Mouse (Mus musculus) layer of hippocampus, adult 9-10 months (tissue): ENCODE measurements around the gene Inpp4b.

Experiments used
- DNase-seq: peaks from one replicate; pipeline ENCODE4 v3.0.0; 2022; ENCODE audit warnings: low spot score

Gene Inpp4b

DNA sequence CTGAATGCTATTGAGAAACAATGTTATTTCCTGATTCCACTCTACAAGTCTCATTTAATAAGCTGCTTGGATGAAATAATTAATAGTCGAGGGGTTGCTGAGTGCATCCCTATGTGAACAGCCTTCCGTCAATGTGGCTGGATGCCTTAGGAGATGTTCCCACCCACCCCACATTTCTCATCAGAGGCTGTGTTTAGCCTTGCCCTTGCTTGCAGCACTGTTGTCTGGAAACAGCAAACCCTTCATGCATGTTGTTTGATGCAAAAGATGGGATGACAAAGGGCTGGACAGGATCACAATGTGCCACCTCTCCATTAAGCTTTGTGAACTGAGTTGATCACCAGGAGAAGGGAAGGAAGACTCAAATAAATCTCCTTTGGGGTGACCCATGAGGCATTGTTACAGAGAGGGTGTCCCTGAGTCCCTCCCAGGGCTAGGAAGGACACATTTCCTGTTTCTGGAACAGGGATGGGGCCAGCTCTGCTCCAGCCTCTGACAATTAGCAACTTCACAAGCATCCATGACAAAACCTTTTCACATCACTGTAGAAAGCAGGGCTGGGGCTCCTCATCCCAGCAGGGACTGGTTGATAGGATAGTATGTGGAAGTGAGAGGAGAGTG is 239.6 kb downstream of the Inpp4b start:
- DNase-seq: no peak

DNA sequence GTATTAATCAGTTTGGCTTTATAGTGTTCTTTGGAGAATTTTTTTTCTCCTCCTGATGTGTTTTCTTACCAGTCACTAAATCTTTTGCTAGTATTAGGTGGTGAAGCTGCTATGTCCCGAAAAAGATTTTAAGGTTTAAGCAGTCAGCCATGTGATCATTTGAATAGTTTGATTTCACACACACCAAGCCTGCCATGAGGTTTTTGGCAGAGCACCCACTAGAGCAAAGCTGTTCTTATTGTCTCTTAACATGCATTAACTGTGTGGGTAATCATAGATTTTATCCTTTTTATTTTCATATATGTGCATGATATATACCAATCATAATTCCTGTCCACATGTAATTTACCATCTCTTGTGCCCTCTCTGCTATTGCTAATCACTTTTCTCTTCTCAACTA is 240.6 kb downstream of the Inpp4b start:
- DNase-seq: no peak

DNA sequence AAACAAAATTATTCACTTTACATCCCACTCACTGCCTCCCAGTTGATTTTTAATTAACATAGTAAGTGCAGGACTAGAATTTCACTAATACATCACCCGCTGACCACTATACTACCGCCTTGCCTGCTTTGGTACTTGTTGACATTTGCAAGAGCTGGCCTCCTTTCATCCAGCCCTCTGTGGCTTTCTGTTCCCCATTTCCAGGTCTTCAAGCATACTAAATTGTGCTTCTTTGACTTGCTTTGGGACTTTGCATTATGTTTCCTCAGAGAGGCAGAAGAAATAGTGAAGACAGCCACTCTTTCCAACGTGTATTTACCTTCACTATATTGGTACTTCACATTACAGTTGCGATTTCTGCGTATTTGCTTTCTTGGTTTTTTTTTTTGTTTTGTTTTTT is 244.4 kb downstream of the Inpp4b start:
- DNase-seq: no peak

DNA sequence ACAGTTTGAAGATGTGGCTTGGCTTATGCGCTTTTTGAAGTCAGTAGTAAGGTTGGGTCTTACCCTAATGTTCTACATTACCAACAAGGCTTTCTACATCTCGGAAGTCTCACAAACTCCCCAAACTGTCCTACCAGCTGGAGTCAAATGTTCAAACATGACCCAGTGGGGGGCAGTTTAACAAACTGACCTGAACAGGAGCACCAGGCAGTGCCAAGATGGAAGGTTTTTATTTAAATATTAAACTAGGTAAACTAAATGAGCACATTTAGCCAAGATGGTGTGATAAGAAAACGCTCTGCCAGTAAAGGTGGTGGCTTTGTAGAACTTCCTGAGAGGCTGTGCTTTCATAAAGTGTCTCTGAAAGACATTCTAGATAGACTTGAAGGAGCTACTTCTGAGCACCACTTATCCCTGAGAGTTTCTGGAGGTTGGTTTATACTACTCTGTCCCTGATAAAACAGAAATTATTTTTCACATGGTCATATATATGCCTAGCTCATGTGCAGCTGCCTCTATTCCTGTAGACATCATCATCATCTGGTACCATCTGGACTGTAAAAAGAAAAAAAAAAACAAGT is 251.9 kb downstream of the Inpp4b start:
- no peak for DNase-seq

DNA sequence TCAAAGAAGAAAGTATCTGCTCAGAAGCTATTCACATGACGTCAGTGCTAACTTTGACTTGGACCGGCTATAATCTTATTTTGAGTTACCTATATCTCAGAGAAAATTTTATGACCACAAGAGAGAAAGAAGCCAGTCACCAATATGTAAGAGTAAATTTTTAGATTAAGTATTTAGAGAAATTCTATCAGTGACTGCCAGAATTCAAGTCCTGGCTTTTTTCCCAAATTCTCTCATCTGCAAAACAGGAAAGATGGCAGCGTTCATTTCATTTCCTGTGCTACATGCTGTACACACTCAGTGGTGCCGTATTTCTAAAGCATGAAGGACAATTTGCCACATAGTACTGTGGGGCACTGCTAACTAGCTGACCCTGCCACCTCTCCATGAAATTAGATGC is 256.9 kb downstream of the Inpp4b start:
- no peak for DNase-seq

DNA sequence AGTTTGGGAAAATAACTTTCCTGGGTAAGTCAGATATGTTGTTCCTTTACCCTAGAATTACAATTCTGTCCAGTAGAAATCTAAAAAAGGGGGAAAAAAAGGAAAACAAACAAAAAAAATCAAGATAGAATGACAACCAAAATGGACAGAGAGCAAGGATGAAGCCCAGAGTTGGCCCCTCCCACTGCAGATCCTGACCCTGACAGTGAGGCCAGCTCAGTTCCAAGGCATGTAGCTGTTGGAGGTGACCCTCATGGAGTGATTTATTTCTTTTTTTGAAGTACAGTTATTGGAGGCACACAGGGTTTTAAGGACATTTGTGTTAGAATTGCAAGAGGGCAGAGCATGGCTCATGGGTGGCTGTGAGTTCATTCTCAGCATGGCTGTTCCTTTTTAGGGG is 258.8 kb downstream of the Inpp4b start:
- no peak for DNase-seq

DNA sequence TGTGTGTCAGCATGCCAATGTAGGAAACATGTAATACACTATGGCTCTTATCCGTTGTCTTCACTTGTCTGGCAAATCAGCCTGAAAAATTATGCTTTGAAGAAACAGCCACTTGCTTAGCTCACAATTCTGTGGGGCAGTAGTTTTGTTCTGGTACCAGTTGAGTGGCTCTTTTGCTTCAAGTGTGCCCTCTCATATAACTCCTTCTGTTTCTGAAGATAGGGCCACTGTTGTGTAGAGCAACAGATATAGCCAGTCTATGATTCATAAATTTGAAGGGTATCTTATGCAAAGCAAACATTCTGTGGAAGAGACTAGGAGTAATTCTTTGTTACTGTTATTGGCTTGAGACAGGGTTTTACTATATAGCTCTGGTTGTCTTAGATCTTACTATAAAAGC is 265.7 kb downstream of the Inpp4b start:
- DNase-seq: no peak

DNA sequence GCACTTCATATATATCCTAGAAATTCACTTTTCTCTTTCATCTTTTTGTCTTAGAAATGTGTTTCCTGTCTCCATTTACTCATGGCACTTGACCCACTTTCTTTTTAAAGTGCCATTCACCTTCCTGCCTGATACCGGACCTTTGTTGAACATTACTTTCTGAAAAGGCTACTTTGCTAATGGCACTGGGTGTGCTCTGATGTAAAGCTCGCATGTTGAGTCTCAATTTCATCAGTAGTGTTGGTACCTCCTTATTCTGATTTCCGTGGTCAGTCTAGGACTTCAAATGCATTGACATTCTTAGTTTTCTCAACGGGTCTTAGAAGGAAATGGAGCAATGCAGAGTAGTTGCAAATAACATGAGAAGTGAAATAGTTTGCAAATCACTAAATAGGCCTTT is 266.7 kb downstream of the Inpp4b start:
- DNase-seq: no peak

DNA sequence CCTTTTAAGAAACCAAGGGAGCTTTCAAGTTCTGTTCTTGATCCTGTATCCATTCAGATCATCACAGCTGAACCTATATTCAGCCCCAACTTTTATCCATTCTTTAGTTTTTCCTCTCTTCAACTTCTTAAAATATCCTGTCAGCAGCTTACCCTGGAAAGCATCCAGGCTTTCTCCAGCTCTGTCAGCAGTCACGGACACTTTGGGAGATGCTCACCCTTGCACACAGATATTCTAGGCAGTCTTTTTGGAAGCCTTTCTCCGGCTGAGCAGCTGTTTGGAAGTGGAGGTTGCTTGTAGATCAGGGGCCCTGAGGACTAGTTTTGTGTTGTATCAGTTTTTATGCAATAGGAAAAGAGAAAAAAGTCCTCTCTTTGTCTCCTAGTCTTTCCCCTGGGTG is 270.3 kb downstream of the Inpp4b start:
- DNase-seq: no peak

DNA sequence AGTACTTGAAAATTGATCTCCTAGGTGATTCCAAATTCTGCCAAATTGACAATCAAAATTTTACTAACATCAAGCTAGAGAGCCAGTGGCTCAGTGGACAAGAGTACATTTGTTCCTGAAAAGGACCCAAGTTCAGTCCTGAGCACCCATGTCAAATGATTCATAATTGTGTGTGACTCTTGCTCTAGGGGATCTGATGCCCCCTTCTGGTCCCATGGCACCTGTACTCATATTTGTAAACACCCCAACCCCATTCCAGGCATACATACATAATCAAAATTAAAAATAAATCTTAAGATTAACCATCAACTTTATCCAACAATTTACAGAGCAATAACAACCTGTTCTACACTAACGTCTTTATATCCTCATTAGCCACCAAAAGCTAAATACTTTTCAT is 271.8 kb downstream of the Inpp4b start:
- DNase-seq: no peak

DNA sequence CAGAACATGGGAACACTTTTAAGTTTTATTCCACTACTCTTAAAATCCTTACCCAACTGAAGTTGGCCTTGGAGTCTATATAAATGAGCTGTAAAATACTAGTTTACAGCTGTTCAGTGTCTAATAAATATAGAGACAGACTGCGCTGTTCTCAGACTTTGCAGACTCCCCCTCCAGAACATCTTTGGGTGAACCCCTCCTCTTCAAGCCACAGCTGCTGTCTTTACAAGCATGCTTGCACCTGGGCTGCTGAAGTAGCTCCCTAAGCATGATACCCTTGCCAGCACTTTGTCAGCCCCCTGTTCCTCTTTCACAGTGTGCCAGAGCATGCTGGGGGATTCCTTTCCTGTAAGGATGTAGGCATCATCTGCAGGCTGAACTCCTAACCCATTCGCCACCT is 272.2 kb downstream of the Inpp4b start:
- DNase-seq: no peak

DNA sequence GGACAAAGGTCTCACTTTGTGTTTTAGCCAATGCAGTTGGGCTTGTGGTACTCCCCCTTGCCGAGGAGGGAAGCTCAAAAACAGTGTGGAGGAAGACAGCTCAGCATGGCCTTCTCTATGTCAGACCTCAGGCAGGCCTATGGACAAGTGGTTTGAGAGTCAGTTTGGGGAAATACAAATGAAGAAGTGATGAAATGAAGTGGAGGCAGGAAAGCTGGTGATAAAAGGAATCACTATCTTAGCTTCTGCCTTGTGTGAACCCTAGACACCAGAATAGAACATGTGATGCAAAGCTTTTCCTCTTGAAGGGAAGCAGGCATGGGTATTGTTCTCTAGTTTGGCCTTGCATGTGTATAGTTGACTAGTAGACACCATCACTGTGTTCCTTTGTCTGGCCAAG is 273.2 kb downstream of the Inpp4b start:
- no peak for DNase-seq

DNA sequence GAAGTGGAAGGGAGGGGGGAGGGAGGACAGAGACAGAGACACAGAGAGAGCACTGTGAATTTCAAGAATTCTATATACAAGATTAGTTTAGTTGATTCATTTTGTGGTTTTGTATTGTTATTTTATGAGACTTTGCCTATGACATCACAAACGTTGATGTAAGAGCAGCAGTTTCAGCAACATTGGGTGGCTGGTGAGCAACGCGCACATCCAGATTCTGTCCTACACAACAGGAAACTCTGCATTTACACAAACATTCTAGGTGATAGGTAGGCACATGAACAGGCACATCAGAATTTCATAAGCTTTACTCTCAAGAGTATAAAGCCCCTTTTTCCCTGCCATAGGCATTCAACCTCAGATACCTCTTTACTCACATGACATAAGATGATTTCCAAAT is 276.6 kb downstream of the Inpp4b start:
- DNase-seq: no peak

DNA sequence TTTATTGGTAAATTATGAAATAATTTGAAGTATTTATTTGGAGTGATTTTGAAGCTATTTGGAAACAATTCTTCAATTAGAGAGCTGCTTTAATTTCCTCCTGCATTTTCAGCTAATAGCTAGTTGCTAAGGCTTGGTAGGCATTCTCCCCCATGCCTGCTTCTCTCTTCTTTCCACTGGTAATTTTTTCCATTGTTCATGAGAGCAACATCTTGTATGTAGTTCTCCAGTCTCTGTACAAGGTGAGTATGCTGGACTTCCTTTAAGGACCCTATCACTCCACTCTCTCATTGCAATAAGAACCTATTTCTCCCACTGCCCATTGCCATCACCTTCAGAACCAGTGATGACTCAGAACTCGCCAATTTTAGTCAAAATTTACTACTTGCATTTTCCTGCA is 292.7 kb downstream of the Inpp4b start:
- DNase-seq: no peak

DNA sequence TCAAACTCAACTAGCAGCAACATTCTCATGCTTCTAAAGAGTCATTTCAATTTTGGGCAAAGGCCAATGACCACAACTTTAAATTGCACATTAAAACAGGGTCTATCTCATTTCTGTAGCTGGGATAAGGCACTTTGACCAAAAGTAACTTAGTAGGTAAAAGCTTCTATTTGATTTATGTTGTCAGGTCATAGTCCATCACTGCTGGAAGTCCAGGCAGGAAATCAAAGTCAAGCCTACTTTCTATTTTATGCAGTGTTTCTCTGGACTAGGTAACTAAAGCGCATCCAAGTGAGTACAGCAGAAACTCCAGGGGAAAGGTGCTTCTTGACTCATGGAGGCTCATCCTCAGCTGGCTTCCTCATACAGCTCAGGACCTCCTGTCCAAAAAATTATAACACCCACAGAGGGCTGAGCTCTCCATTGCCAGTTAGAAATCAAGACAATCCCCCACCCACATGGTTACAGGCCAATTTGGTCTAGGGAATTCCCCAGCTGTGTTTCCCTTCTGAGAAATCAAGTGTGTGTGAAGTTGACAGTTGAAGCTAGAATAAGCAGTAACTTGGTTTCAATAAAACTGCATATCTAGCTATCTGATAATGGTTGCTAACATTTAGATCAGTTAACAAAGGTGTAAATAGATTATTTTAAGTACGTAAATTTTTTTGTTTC is 293.7 kb downstream of the Inpp4b start:
- no peak for DNase-seq

DNA sequence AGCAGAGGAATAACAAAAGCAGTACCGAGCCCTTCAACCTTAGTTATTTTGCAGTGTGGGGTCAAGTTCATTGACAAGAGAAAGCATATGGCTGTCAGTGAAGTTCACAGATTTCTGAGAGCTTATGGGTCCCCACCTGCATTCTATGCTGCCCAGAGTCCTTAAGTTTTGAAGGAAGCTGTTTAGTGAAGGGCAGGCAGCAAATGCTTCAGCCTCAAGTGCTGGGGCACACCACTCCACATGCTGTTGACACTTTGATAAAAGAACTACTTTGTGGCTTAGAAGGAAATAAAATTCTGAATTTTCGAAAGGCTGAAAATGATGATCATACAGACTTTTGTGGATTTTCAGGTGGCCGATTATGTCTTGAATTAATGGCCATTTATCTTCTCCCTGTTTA is 296.1 kb downstream of the Inpp4b start:
- DNase-seq: no peak

DNA sequence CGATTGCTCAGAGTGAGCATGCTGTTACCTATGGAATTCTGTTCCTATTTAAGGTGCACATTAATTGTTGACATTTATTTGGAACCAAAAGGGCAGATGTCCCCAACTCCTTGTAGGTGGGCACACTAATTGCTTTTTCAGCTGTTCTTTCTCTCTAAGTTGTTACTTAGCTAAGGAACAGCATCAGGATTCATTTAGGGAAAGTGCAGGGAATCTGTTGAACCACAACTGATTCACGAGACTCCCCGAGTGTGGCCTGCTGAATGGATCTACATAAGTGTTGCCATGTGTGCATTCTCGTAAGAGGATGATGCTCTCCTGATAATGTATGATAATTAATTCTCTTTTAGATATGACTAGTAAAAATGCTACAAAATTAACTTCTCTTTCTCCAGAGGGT is 297.5 kb downstream of the Inpp4b start:
- no peak for DNase-seq

DNA sequence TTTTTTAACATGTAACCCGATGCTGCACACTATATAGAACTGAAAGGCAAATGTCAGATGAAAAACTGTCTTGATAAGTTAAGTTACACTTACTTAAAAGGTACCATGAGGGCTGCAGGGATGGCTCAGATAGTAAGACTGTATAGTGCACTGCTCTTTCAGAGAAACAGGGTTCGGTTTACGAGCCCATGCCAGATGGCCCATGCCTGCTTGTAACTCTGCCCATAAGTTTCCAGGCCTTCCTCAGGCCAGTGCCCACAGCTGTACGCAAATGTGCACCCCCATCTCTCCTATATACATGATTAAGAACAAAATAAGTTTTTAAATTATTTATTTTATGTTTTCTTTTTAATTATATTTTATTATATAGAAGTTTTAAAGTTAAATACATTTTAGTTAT is 300.7 kb downstream of the Inpp4b start:
- DNase-seq: no peak

DNA sequence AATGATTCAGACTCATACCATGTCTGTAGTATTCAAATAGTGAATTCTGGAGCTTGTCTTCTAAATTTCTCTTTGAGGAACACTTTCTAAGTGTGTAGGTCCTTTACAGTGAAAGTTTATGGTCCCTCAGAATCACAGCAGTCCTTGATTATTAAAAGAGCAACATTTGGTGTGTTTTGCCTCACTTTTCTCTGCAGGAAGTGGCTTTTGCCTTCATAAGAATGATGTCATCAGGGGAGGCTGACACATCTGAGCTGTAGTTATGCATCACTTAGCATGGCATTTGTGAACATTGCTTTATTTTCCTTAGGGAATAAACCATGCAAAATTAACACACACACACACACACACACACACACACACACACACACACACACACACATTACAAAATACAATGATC is 349.8 kb downstream of the Inpp4b start:
- no peak for DNase-seq

DNA sequence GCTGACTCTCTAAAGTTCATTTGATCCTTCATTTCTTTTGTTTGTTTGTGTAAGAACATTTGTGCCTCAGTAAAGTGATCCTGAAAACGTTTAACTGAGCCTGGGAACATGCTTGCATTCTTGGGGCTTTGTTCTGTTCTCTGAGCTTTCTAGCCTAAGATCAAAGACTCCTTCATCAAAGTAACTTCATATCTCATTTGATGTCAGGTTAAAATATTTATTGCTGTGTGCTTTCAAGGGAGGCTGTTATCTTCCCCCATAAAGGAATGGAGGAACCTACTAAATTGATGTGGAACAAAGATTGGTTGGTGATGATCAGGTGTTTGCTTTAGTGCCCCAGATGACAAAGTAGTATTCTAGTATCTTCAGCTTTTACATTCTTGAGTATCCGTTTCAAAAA is 352.5 kb downstream of the Inpp4b start:
- DNase-seq: no peak

DNA sequence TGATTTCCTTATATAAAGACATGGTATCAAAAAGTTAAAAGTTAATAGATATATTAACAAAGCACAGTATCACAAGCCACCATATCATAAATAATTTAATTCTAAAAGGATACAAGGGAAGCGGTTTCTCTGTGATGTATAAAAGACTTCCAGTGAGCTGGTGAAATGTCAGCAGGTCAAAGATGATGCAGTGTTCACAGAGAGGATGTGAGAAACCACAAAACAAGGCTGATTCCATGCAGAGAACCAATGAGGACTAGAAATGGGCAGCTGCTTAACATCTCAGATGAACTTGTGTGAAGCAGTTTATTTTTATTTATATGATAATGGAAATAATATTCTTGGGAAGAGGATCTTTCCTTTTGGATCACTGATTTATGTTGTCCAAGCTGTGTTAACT is 359.7 kb downstream of the Inpp4b start:
- DNase-seq: no peak

DNA sequence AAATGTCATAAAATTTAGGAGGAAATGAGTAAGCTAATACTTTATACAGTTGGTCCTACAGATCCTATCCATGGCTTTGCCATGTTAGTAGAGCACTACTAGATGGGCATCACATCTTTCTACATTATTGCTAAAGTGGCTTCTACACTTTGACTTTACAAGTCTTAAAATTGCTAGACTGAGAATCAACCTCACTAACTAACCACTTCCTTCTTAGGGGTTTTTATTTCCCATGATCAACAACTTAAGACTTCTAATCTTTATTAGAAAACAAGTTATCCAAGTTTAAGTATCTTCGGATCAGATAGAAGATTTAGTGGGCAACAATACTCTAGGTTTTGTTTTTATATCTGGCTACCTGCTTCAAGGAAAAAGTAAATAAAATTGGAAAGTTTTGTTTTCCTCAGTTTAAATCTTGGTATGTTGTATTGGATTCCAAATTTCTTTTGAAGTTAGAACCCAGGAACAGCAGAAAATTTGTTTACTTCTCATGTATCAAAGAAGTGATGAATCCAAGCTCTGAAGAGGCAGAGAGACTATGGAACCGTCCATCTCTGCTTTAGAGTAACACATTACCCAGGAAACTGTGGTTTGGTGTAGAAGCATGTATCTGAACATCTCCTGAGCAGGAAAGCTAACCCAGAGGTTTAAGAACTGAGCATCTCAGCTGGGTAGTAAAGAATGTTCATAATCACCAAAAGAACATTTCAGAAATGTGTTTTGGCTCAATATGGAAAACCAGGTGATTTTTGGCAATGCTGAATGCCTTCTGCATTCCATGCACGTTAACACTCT is 361.4 kb downstream of the Inpp4b start:
- DNase-seq: no peak

DNA sequence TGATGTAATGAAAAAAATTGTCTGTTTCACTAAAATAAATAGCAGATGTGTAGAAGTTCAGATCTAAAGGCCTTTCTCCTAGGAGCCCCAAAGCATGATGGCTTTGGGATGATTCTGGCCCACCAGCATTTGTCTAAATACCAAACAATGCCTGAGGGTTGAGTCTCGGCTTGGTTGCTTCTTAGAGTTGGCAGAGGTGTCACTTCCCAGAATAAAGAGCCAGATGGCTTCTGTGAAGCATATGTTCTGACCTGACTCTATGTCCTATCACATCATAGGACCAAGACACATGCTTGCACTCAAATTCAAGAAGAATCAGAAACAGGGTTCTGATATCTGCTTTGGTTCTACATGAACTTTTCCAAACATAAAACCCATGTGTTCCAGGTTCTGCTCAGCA is 365.1 kb downstream of the Inpp4b start:
- no peak for DNase-seq
